8 mouse cellular contexts compared by ENCODE assay signal in the genomic region with DNA sequence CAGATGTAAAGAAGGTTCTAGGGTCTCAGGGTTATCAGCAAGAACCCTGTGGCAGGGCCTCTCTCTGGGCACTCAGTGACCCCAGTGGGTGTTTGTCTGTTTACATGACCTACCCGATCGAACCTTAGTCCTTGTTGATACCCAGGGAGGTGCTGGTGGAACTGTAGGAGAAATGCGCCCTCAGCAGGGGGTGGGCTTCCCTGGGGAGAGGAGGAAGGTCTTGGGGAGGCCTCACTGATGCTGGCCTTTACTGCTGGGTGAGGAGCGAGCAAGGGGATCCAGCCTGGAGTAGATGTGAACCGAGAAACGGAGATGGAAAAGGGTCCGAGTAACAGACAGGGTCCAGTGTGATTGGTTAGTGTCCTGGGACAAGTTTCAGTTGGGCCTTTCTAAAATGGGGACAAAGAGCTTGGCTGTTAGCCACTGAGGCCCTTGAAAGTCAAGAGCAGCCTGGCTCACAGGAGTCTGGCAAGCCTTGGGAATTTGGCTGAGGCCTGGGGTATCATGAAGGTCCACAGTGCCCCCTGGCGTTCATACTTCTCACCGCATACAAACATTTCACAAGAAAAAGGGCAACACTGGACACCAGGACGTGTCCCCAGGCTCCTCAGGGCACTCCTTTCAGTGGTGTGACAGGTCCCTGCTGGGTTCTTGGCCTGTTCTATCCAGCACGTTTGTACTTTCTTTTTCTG. TPM values are rescaled to one million over a fixed set of nuclear protein-coding genes. Genes with fewer than 3 reads are reported as not detected.
A peak's percentile ranks its signal among the peaks of the same experiment; 100 is the strongest.
DNase-seq lines count a peak whose midpoint lies in the region; ATAC-seq and TF ChIP-seq lines count a peak whose summit lies in the region.

No protein-coding gene starts in this region.

- no peak overlapping the region for H3K27ac ChIP-seq in heart, embryonic 14.5 days (replicated peaks in 1 of 2; ENCODE audit: control insufficient read depth in 1 of 2, insufficient read depth in 1 of 2, low read depth in 2 of 2, low read length in 2 of 2)
- H3K27ac ChIP-seq in liver, embryonic 11.5 days (ENCODE audit: low read depth, low read length) = no peak overlapping the region; the same call in 1 of the 2 replicates

- H3ac ChIP-seq in C2C12 (ENCODE audit: control insufficient read depth, insufficient read length, low read depth) = no peak overlapping the region

- H3K27me3 ChIP-seq in C2C12 (ENCODE audit: control insufficient read depth, insufficient read depth, insufficient read length) = no peaks in the 10 kb centered on the region
- H3K27me3 ChIP-seq in heart, embryonic 14.5 days (ENCODE audit: control insufficient read depth, insufficient read depth, low read length) = no peaks in the 10 kb centered on the region
- no peaks in the 10 kb centered on the region; the same call in 1 of the 2 replicates for H3K27me3 ChIP-seq in liver, embryonic 11.5 days (replicated peaks; ENCODE audit: control insufficient read depth, insufficient read depth, low read length)
- H3K27me3 ChIP-seq in splenic B cell, adult 2 months (ENCODE audit: control insufficient read depth, insufficient read depth, low read length, poor library complexity, severe bottlenecking) = no peaks in the 10 kb centered on the region

- H3K79me2 ChIP-seq in C2C12 (ENCODE audit: control insufficient read depth, insufficient read depth) = no peaks in the 10 kb centered on the region

- H3K4me2 ChIP-seq in heart, embryonic 14.5 days (ENCODE audit: low read length) = no peak overlapping the region
- peak overlapping the region; percentile 47; the same call in 1 of the 2 replicates for H3K4me2 ChIP-seq in liver, embryonic 11.5 days

- no peaks in the 10 kb centered on the region for H3K79me3 ChIP-seq in C2C12 (ENCODE audit: low read depth)

- H3K4me3 ChIP-seq in C2C12 (ENCODE audit: insufficient read depth, poor library complexity, severe bottlenecking) = no peak overlapping the region
- no peak overlapping the region for H3K4me3 ChIP-seq in heart, embryonic 14.5 days (ENCODE audit: control insufficient read depth in 1 of 2, insufficient read depth in 1 of 2, low read depth in 1 of 2, low read length in 2 of 2)
- no peak overlapping the region for H3K4me3 ChIP-seq in liver, embryonic 11.5 days (ENCODE audit: low read depth, low read length)

- peak; percentile 65 for DNase-seq in brain, embryonic 18.5 days (ENCODE audit: low read depth, low spot score)
- peak; percentile 71 for DNase-seq in fibroblast of lung, adult 2 months (ENCODE audit: low read depth)
- DNase-seq in kidney, postnatal 10 days = peak; percentile 93
- peak; percentile 77 for DNase-seq in liver, embryonic 11.5 days (ENCODE audit: low spot score)
- peak; percentile 79 for DNase-seq in naive thymus-derived CD4-positive, alpha-beta T cell, adult 2 months (ENCODE audit: low read depth)
- peak; percentile 86 for DNase-seq in splenic B cell, adult 2 months (ENCODE audit: low read depth, low spot score)

- WGBS in heart, embryonic 14.5 days = 31% methylated on average over 11 of the region's 11 CpGs
- 46% methylated on average over 11 of the region's 11 CpGs for WGBS in liver, embryonic 11.5 days

- H3K4me1 ChIP-seq in heart, embryonic 14.5 days (ENCODE audit: control insufficient read depth in 2 of 2, insufficient read depth in 2 of 2, low read length in 2 of 2) = peaks cover 10 to 15% of the 10 kb centered on the region in 2 experiments
- H3K4me1 ChIP-seq in liver, embryonic 11.5 days (replicated peaks; ENCODE audit: control insufficient read depth, insufficient read depth, low read length) = peaks cover 18% of the 10 kb centered on the region

- peak overlapping the region; percentile 51; the same call in 1 of the 2 replicates for H3K9ac ChIP-seq in heart, embryonic 14.5 days (ENCODE audit: low read length)
- no peak overlapping the region; the same call in 1 of the 2 replicates for H3K9ac ChIP-seq in liver, embryonic 11.5 days (ENCODE audit: low read depth, low read length)

- ATAC-seq in heart, embryonic 14.5 days (ENCODE audit: insufficient number of reproducible peaks, insufficient read depth, low FRiP score, low read depth) = 0 out of 2 replicates have a peak, but pooled peaks have one; percentile 45
- peak; percentile 29; the same call in 1 of the 2 replicates for ATAC-seq in liver, embryonic 11.5 days (replicated peaks; ENCODE audit: low FRiP score)

- H3K36me3 ChIP-seq in C2C12 (ENCODE audit: control insufficient read depth, insufficient read depth) = peaks cover 19% of the 10 kb centered on the region
- H3K36me3 ChIP-seq in heart, embryonic 14.5 days (ENCODE audit: control insufficient read depth, insufficient read depth, low read length) = peaks cover 19% of the 10 kb centered on the region
- peaks cover 4% of the 10 kb centered on the region; the same call in 1 of the 2 replicates for H3K36me3 ChIP-seq in liver, embryonic 11.5 days (ENCODE audit: control insufficient read depth, insufficient read depth, low read length)
- peaks cover 2% of the 10 kb centered on the region for H3K36me3 ChIP-seq in splenic B cell, adult 2 months (ENCODE audit: control insufficient read depth, insufficient read depth, low read length, poor library complexity, severe bottlenecking)

- TF ChIP-seq CTCF in C2C12 (IDR thresholded peaks at IDR 0.05; ENCODE audit: control insufficient read depth, insufficient read depth, insufficient read length) = peak; percentile 77

- H3K9me3 ChIP-seq in heart, embryonic 14.5 days (ENCODE audit: control insufficient read depth, low read length) = no peaks in the 10 kb centered on the region
- H3K9me3 ChIP-seq in liver, embryonic 11.5 days (ENCODE audit: control insufficient read depth, low read length) = no peaks in the 10 kb centered on the region

TF ChIP-seq in C2C12, 6 proteins besides CTCF, POLR2A, EP300 and RAD21:
- TF ChIP-seq USF1 (IDR thresholded peaks at IDR 0.05; ENCODE audit: low read depth) (no peak), FOSL1 (IDR thresholded peaks at IDR 0.05; ENCODE audit: insufficient read depth, low read length, poor library complexity, severe bottlenecking) (no peak), MYOD1 (IDR thresholded peaks at IDR 0.05; ENCODE audit: control insufficient read depth, insufficient read length, low read depth) (no peak), MAX (IDR thresholded peaks at IDR 0.05) (peak; percentile 14), CEBPB (IDR thresholded peaks at IDR 0.05; ENCODE audit: low read depth) (peak; percentile 48), MYOG (IDR thresholded peaks at IDR 0.05; ENCODE audit: control insufficient read depth, extremely low read depth, insufficient read length) (no peak)

RNA-seq across cellular contexts. Expression of a gene that starts 1.9 kb away (rescaled TPM):
- 53.7 TPM for polyA plus RNA-seq in C2C12 (2012; fragmentation: generic; extraction: Trizol)
- 57.7 and 64.1 TPM in 2 replicates for polyA plus RNA-seq in heart, embryonic 14.5 days (2014; fragmentation: Nextera tagmentation; extraction: Ambion mirVana)
- 133 and 151 TPM in 2 replicates for polyA plus RNA-seq in liver, embryonic 11.5 days (2014; fragmentation: Nextera tagmentation; extraction: Ambion mirVana)

RNA-seq across cellular contexts. Expression of a gene that starts 9.2 kb away (rescaled TPM):
- polyA plus RNA-seq in C2C12 (2012; fragmentation: generic; extraction: Trizol) = not detected
- not detected in 2 replicates for polyA plus RNA-seq in heart, embryonic 14.5 days (2014; fragmentation: Nextera tagmentation; extraction: Ambion mirVana)
- not detected in 2 replicates for polyA plus RNA-seq in liver, embryonic 11.5 days (2014; fragmentation: Nextera tagmentation; extraction: Ambion mirVana)

RNA-seq across cellular contexts. Expression of a gene that starts 28.8 kb away (rescaled TPM):
- polyA plus RNA-seq in C2C12 (2012; fragmentation: generic; extraction: Trizol) = 66.6 TPM
- polyA plus RNA-seq in heart, embryonic 14.5 days (2014; fragmentation: Nextera tagmentation; extraction: Ambion mirVana) = 18.3 and 19.7 TPM in 2 replicates
- 34.6 and 40.6 TPM in 2 replicates for polyA plus RNA-seq in liver, embryonic 11.5 days (2014; fragmentation: Nextera tagmentation; extraction: Ambion mirVana)

RNA-seq across cellular contexts. Expression of a gene that starts 44.1 kb away (rescaled TPM):
- 56.6 TPM for polyA plus RNA-seq in C2C12 (2012; fragmentation: generic; extraction: Trizol)
- polyA plus RNA-seq in heart, embryonic 14.5 days (2014; fragmentation: Nextera tagmentation; extraction: Ambion mirVana) = 19.8 and 21.8 TPM in 2 replicates
- 27.4 and 30.3 TPM in 2 replicates for polyA plus RNA-seq in liver, embryonic 11.5 days (2014; fragmentation: Nextera tagmentation; extraction: Ambion mirVana)

RNA-seq across cellular contexts. Expression of a gene that starts 53.0 kb away (rescaled TPM):
- polyA plus RNA-seq in C2C12 (2012; fragmentation: generic; extraction: Trizol) = 1.7 TPM
- 5.5 and 6.7 TPM in 2 replicates for polyA plus RNA-seq in heart, embryonic 14.5 days (2014; fragmentation: Nextera tagmentation; extraction: Ambion mirVana)
- polyA plus RNA-seq in liver, embryonic 11.5 days (2014; fragmentation: Nextera tagmentation; extraction: Ambion mirVana) = 3.7 and 3.9 TPM in 2 replicates
